Mouse (Mus musculus): ENCODE results near the gene Dnajc15.
"Not testable (repeated sequence)": the region's sequence is repeated elsewhere in the genome, so short reads cannot be mapped to it uniquely, and the experiment has no call there.

The Dnajc15 gene

DNA sequence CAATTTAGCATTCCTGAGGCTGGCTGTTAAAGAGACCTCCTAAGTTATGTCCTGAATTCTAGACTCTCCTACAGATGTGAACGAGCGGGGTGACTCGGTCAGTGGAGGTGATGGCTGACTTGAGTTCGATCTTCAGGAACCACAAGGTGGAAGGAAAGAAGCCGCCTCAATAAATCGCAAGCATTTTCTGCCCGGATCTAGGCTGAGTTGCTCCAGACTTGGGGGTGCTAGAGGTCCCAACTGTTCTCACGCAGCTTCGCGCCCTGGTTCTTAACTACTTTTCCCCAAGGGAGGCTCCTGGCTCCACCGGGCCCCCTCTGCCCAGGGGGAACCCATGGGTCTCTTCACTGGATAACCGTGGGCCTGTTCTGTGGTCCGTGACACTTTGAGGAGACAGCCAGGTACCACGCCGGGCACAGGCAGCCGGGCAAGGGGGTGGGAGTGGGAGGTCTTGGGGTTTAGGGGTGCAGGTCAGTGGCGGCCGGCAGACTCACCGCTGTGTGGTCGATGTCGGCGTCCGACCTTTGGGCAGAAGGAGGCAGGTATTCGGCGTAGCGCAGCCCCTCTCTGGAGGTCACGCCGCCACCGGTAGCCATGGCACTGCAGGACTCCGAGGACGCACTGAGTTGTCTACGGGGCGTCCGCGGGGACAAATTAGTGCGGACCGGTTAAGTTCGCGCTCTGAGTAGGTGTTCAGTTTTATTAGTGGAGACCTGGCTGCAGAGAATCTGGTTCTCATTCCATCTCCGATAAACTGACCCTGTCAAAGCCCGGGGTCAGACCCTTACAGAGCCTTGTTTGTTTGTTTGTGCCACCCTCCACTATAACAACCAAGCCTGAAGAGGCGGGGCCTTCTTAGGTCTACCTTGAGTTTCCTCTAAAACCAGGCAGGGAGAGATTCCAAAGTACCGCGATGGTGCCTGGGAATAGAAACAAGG is at the start of gene Dnajc15:
Gene Dnajc15, minus strand, starts transcription at position 822 of the 938 bp plus-strand sequence.
- peak; percentile 68 for DNase-seq (ENCODE audit: low read depth, low spot score)

DNA sequence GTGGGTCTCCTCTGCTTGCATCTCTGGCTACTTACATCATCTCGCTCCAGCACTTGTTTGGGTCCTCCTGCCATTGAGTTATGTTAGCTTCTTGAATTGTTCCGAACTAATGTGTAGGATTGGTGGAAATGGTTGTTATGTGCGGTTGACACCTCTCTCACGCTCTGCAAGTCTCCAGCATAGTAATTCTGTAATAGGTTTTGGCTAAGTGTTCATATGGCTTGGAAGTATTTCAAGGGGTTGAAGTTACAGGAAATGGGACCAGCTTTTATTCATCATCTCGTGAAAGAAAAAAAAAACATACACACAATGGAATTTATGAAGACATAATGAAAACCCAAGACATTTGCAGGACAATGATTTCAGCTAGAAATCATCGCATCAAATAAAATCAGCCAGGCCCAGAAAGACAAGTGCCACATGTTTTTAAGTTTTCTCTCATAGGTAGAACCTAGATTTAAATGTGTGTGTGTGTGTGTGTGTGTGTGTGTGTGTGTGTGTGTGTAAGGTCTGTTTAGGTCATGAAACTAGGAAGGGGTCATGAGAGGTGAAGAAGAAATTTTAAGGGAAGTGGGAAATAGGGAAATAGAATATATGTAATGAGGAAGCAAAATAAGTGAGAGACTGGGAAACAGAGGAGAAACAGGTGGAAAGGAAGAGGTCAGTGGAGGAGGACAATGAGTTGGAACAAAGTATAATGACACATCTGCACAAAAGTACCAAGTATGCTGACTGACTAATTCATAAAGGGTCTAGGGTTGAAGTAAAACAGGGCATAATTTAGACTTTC is 48.3 kb upstream of the Dnajc15 start:
- no peak for DNase-seq (ENCODE audit: low read depth, low spot score)

DNA sequence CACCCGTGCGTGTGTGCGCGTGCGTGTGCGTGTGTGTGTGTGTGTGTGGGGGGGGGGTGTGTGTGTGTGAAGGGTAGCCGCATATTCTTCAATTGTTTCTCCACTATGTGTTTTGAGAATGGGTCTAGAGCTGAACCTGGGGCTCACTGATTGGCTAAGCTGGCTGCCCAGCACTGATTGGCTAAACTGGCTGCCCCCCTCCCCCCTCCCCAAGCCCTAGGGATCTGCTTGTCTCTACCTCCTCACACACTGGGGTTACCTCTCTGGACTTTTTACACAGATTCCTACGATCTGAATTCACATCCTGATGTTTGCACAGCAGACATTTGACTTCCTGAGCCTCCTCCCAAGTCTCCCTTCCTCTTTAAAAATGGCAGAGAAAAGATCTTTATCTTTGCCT is 46.7 kb upstream of the Dnajc15 start:
- DNase-seq (ENCODE audit: low read depth, low spot score) = no peak

DNA sequence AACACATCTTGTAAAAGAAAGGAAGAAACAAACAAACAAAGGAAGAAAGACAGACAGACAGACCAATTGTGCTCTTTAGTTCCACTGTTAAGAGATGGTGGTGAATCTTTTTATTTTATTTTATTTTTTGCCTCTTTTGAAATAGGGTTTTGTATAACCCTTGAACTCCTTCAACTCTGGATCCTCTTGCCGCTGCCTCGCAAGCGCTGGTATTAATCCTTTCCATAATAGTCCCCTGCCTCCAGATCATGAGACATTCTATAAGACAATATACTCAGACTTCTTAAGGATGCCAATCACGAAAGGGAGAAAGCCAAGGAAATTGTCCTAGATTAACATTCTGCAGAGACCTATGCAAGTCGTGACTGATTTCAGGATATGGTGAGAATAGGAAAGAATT is 40.9 kb upstream of the Dnajc15 start:
- no peak for DNase-seq (ENCODE audit: low read depth, low spot score)

DNA sequence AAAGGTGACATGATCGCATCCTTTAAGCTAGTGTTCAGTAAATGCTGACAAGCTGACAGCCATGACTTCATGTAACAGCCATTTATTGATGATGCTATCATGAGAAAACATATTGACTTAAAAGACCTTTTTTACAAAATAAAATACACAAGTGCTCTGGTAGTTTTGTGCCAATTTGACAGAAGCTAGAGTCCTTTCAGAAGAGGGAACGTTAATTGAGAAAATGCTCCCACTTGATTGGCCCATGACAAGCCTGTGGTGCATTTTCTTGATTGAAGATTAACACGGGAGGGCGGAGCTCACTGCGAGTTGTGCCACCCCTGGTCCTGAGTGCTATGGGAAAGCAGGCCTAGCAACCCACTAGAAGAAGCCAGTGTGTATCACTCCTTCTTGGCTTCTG is 31.7 kb upstream of the Dnajc15 start:
- no peak for DNase-seq (ENCODE audit: low read depth, low spot score)

DNA sequence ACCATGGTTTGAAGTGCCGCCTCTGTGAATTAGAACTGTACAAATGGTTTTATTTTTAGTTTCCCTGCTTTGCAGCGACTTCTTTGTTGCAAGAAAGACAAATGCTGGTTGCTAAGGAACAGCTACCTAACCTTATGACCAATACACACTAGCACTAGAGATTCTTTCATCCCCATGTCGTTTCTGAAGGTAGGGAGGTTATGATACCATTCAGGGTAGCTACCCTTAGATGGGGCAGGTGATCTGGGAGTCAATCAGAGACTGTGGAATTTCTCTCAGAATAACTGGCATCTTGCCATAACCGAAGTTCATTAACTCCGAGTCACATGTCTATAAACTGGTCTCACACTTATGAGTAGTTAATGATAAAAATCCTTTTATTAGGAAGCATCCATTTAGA is 30.5 kb upstream of the Dnajc15 start:
- no peak for DNase-seq (ENCODE audit: low read depth, low spot score)

DNA sequence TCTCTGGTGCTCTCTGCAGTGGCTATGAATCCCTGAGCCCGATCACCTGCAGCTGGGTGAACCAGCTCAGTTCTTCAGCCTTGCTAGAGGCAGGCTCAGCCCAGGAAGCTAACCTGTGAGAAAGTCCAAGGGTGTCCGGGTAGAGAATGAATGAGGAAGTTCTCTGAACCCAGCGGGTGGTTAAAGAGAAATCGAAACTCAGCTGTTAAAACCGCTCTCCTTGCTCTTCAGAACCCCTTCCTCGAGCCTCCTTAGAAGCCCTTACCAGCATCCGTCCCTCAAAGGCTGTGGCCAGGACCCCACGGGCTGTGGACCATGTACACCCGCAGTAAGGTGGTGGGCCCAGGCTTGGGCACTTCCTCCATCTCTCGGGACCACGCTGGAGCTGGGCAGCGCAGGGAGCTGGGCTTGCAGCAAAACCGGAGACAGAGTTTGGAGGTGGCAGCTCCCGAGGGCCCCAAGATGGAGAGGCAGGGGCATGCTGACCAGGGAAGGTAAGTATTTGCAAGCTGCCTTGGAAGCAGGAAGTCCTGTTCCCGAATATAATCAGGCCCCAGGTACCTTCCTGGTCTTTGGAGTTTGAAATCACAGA is 29.3 kb upstream of the Dnajc15 start, which contains the start of gene Epsti1:
Gene Epsti1, plus strand, starts transcription at position 69 of the 592 bp plus-strand sequence.
- DNase-seq (ENCODE audit: low read depth, low spot score) = peak; percentile 13

DNA sequence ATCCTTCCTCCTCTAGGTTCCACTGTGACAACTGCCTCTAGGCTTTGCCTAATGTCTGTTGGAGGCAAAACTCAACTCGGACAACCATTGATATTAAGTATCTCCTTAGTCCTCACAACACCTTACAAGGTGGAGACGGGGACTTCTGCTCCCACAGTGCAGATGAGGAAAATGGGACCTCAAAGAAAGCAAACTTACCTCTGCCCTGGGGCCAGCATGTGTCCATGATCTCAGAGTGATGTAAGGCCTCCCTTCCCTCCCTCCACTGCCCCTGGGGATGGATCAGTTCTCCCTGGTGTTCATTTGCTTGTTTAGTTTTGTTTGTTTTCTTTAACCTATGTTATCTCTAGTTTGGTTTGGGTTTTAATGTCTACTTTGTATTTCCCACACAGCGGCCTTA is 27.6 kb upstream of the Dnajc15 start:
- DNase-seq (ENCODE audit: low read depth, low spot score) = no peak

DNA sequence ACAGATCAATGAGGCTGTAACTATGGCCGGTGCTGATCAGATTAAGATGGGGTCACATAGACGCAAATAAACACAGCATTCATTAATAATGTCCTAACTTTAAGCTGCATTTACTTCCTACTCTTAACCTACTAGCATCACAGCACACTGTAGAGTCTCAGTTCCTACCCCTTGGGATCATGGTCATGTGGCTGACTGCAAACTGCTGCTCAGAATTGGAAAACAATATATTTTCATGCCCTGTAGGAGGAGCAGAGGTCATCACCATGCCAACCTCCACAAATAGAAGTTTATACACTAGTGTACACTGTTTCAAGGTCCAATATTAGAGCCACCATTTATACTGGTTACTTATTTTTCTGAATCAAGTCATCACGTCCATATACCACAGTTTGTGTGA is 21.0 kb upstream of the Dnajc15 start:
- DNase-seq (ENCODE audit: low read depth, low spot score) = no peak

DNA sequence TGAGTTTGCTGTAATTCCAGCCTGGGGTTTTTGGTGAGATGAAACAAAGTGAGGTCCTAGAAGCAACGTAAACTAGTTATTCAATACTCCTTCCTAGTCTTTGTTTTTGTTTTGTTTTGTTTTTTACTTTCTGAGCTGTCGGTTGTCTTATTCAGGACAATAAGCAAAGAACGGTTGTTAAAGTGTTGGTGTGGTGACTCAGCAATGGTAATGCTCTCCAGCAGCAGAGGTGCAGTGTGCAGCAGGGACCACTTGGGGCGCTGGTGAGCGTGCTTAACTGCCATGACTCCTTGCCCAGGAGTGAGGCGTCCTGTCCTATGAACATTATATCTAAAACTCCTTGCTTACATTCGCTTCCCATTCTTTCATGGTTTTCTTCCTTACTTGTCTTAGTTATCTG is 15.0 kb upstream of the Dnajc15 start:
- DNase-seq (ENCODE audit: low read depth, low spot score) = no peak

DNA sequence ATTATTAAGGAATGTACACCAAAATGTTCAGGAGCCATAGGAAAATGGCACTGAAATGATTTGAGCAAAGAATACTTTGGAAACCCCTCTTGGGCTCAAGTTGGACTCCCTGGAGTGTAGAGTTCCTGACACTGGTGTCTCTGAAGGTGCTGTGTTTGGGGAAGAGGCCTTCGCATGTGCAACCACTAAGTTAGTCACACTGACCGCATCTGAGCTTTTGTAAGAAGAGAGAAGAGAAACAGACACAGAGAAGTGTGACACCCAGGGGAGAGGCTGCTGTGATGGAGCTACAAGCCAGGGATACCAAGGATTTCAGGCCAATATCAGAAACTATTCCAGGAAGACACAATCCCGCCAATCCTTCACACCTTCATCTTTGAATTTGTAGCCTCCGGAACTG is 12.0 kb upstream of the Dnajc15 start:
- DNase-seq (ENCODE audit: low read depth, low spot score) = no peak

DNA sequence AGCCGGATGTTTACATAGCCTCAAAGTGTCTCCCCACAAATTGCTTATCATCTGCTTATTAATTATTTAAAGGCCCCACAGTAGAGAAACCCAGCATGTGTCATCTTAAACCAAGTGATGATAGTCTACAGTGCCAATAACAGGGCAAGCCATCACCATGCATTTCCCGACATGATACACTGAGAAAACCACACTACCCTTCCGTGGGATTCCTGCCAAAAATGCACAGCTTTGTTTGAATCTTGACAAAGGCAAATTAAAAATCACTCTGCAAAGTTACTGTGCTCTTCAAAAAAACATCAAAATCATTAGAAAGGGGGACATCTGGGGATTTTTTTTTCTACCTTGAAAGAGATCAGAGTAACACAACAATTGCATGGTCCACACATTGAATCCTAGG is 11.5 kb upstream of the Dnajc15 start:
- no peak for DNase-seq (ENCODE audit: low read depth, low spot score)

DNA sequence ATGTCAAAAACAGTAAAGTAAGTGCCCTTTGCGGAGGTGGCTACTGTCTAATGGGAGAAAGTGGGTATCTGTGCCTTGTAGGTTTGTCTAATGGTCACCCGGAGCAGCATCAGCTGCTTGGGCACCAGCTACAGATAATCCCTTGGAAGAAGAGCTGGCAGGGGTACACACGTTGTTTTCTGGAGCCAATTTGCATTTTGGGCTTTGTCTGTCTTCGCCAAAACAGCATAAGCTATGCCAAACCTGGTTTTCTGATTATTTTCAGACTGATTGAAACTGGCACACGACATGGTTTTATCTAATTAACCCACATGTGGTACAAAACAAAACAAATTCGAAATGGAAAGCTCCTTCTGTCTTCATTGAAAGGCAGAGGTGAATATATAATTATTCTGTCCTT is 7.7 kb upstream of the Dnajc15 start:
- DNase-seq (ENCODE audit: low read depth, low spot score) = no peak

DNA sequence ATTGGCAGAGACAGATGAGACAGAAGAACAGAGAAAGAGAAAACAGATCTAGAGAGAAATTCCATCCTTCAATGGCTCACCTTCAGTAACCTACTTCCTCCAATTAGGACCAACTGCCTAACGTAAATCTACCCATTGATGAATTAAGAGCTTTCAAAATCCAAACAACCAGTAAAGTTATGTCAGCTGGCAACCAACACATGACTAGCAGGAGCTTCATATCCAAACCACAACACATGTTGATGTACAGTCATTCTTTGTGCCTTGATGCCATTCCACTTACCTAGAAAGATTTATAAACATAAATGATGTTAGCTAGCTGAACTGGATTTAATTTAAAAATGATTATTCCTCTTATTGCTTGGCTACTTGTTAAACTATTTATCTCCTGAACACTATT is 7.1 kb upstream of the Dnajc15 start:
- DNase-seq (ENCODE audit: low read depth, low spot score) = no peak

DNA sequence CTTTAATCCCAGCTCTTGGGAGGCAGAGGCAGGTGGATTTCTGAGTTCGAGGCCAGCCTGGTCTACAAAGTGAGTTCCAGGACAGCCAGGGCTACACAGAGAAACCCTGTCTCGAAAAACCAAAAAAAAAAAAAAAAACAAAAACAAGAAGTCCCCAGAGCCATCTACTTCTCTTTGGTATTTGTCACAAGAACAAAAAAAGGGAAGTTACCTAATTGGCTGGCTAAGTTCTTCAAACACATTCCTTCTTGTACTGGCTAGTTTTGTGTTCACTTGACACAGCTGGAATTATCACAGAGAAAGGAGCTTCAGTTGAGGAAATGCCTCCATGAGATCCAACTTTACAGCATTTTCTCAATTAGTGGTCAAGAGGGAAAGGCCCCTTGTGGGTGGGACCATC is 3.0 kb upstream of the Dnajc15 start:
- DNase-seq (ENCODE audit: low read depth, low spot score) = not testable (repeated sequence)

DNA sequence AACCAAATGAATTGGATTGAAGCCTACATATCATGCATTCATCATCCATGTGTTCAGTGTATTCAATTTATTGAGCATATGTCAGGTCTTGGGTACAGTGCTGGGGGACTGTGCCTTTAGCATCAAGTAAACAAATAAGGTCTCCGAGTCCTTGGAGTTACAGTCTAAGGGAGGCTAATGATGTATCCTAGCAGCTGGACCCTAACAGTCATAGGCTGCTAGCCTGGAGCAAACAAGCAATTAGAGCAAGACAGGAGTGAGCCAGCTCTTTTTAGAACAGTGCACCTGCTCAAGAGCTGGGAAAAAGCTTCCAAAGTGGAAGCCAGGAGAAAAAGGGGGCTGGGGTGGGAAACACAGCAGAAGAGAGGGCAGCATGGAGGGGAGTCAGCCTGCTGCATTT is 1.3 kb upstream of the Dnajc15 start:
- DNase-seq (ENCODE audit: low read depth, low spot score) = no peak

DNA sequence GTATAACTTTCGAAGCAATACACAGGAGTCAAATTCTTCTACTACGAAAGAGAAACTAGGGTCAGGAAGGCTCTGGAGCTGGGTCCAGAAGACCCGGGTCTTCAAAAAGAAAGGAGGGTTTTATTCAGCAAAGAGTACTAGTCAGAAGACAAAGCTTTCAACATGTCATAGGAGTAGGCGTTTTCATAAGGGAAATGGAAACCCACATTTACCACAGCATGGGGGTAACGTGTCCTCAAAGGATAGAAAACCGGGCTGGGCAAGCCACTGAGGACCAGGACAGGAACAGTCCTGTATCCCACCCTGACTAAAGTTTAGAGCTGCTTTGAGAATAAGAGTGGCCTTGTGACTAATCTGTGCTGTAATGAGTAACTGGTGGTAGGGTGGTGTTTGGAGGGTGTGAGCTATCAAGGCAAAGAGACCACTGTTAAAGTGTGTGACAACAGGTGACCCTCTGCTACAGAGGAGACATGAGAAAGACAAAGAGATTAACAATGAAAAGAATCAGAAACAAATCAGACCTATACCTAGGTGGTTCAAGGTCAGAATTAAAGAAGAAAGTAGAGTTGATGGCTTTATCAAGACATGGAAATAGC is 3.4 kb downstream of the Dnajc15 start:
- no peak for DNase-seq (ENCODE audit: low read depth, low spot score)

DNA sequence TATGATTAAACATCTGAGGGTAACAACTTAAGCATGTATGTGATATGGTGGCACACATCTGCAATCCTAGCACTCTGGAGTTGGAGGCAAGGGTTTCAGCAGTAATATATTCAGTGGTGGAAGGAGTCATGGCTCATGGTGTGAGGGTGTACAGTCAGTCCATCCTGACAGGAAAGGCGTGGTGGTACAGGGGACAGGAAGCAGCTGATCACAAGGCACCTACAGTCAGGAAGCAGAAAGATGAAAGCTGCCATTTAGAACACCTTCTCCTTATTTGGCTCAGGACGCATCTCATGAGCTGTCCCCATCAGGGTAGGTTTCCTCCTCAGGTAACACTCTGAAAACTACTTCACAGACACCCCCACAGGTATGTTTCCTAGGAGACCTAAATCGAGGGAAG is 4.0 kb downstream of the Dnajc15 start:
- no peak for DNase-seq (ENCODE audit: low read depth, low spot score)

DNA sequence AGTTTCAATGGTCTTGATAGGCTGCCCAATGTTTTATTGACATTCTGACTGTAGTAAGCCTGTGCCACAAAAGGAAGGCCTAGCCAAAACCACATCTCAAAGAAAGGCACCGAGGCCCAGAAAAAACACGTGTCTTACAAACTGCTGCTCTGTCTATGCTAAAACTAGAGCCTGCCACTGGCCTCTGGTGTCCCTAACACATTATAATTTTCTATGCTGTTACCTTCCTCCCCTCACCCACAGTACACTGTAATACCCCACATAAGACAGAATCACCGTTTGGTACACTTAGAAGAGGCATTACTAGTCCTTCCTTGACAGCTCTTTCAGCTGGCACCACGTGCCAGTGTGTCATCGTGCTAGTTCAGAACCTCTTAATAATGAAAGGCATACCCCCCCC is 7.3 kb downstream of the Dnajc15 start:
- DNase-seq (ENCODE audit: low read depth, low spot score) = no peak

DNA sequence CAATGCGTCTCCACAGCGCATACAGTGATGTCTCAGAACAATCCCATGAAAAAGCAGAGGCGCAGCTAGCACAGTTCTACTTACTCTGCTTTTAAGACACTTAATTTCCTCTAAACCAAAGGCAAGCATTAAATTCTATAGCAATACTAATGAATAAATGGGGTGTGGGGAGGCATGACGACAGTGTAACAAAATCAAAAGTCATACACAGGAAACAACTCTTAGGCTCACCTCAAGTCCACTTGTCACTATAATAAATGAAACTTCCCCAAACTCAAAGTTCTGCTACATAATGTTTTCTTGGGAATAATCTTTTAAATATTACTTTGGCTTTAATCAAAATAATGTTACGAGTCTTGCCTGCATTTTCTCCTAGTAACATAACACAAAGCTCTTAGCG is 10.4 kb downstream of the Dnajc15 start:
- DNase-seq (ENCODE audit: low read depth, low spot score) = no peak

DNA sequence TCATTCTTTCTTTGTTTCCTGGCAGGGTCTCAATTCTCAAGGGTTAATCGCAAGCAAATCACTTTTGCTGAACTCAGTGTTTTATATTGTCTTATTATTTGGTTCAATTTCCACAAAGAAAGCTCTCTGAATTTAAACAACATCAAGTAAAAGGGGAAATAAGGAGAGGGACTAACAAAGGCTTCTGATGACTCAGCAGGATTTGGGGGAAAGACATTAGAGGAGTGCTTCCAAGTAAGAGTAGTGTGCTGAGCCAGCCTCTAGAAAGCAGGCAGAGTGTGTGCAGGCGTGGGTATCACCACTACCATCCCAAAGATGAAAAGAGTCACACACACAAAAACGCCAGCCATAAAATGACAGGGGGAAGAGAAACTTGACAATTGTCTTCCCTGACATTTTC is 10.9 kb downstream of the Dnajc15 start:
- DNase-seq (ENCODE audit: low read depth, low spot score) = no peak
